Mouse (Mus musculus): Measurements from ENCODE around the gene Osm. TPM values are rescaled to one million over a fixed set of nuclear protein-coding genes. Genes with fewer than 3 reads are reported as not detected.

Osm gene
- total RNA-seq, 2 experiments from 2014 or later: not detected

- intact Hi-C loops (cut with DNase I): no loop called here
- DNase-seq: no peak
Observed at GRCm38 (mm10) chr11:4214572-4214971, 21.6 kb upstream of the Osm start.

- no peak for DNase-seq
- intact Hi-C loops (cut with DNase I): no loop called here
Observed at GRCm38 (mm10) chr11:4215061-4215460, 21.2 kb upstream of the Osm start.

GRCm38 (mm10) chr11:4216248-4217000 is 19.8 kb upstream of the Osm start:
- peak; percentile 81 to 84 for DNase-seq
- intact Hi-C loops (cut with DNase I): no loop called here

- intact Hi-C loops (cut with DNase I): loop anchor here (2.0 kb wide), 1 partner anchor 57 kb away; the partner anchor contains the start of genes Ccdc157 and Sf3a1
- DNase-seq: peak; percentile 91 to 93
Observed at GRCm38 (mm10) chr11:4217914-4218629, 18.1 kb upstream of the Osm start, which contains the start of gene Castor1. Gene Castor1, plus strand, starts transcription at chr11:4218225.

- DNase-seq: no peak
- intact Hi-C loops (cut with DNase I): loop anchor here (1.0 to 2.0 kb wide), 3 partner anchors 34 to 83 kb away; partner anchors contain the start of genes Ccdc157, Rnf215 and Sf3a1
Observed at GRCm38 (mm10) chr11:4218637-4219036, 17.6 kb upstream of the Osm start.

GRCm38 (mm10) chr11:4219317-4219751 is 16.9 kb upstream of the Osm start:
- DNase-seq: peak; percentile 84 to 85
- intact Hi-C loops (cut with DNase I): loop anchor here (1.0 to 2.0 kb wide), 3 partner anchors 35 to 84 kb away; partner anchors contain the start of genes Ccdc157, Rnf215 and Sf3a1

- no peak for DNase-seq
- intact Hi-C loops (cut with DNase I): loop anchor here (1.0 to 2.0 kb wide), 5 partner anchors 36 to 203 kb away; partner anchors contain the start of genes Ccdc157, Rnf215 and Sf3a1
Observed at GRCm38 (mm10) chr11:4219908-4220307, 16.3 kb upstream of the Osm start.

GRCm38 (mm10) chr11:4220443-4221400 is 15.5 kb upstream of the Osm start:
- intact Hi-C loops (cut with DNase I): loop anchor here (1.0 to 2.0 kb wide), 2 partner anchors 38 to 202 kb away; no protein-coding TSS in a partner anchor
- DNase-seq: peak; percentile 81 to 91

GRCm38 (mm10) chr11:4222046-4222950 is 13.9 kb upstream of the Osm start:
- no peak for DNase-seq
- intact Hi-C loops (cut with DNase I): no loop called here

- DNase-seq: no peak
- intact Hi-C loops (cut with DNase I): no loop called here
Observed at GRCm38 (mm10) chr11:4223393-4224188, 12.6 kb upstream of the Osm start.

GRCm38 (mm10) chr11:4224223-4224622 is 12.0 kb upstream of the Osm start:
- no peak for DNase-seq
- intact Hi-C loops (cut with DNase I): no loop called here

- intact Hi-C loops (cut with DNase I): no loop called here
Observed at GRCm38 (mm10) chr11:4226569-4227325, 9.5 kb upstream of the Osm start.

GRCm38 (mm10) chr11:4228463-4228862 is 7.8 kb upstream of the Osm start:
- intact Hi-C loops (cut with DNase I): no loop called here
- DNase-seq: peak; percentile 72 to 73

More at GRCm38 (mm10) chr11:4226569-4227325, 9.5 kb upstream of the Osm start:
- no peak for DNase-seq

- intact Hi-C loops (cut with DNase I): no loop called here
- DNase-seq: no peak
Observed at GRCm38 (mm10) chr11:4229841-4230240, 6.4 kb upstream of the Osm start.

GRCm38 (mm10) chr11:4231435-4231834 is 4.8 kb upstream of the Osm start:
- intact Hi-C loops (cut with DNase I): no loop called here
- no peak for DNase-seq

GRCm38 (mm10) chr11:4232644-4233043 is 3.6 kb upstream of the Osm start:
- intact Hi-C loops (cut with DNase I): no loop called here
- no peak for DNase-seq

- intact Hi-C loops (cut with DNase I): no loop called here
Observed at GRCm38 (mm10) chr11:4235052-4235655, 1.1 kb upstream of the Osm start.

More at GRCm38 (mm10) chr11:4235052-4235655, 1.1 kb upstream of the Osm start:
- no peak for DNase-seq

Data from heart, postnatal 10 days (tissue).